Mouse (Mus musculus): ENCODE results near the gene S100a3.

DNA sequence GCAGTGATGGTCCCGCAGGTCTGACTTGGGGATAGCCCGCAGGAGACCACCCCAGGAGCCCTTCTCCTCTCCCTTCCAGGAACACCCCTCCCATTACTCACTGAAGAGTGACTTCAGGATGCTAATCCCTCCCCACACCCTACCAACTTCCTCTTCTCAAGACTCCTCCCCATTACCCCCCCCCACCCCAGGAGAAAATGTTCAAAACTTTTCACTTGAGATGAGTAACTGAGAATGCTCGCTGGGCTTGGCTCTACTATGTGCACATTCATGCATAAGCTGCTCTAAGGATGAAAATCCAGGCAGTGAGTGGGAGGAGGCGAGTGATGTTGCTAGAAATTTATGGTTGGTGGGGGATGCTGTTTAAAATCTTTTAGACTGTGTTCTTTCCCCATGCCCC lies 51.7 kb downstream of the S100a3 start:
- TF ChIP-seq CTCF (IDR thresholded peaks at IDR 0.05; ENCODE audit: low read depth) (no peak), EP300 (IDR thresholded peaks at IDR 0.05; ENCODE audit: low read depth) (no peak)

Data from heart, postnatal 0 days (tissue).